Mouse (Mus musculus): Measurements from ENCODE around the gene Ppp1r1a. TPM values are rescaled to one million over a fixed set of nuclear protein-coding genes. Genes with fewer than 3 reads are reported as not detected.

Gene Ppp1r1a
- total and polyA plus RNA-seq, 2 experiments from 2014 or later = 8.4 to 36.3 TPM

GRCm38 (mm10) chr15:103496204-103497140 is 41.3 kb downstream of the Ppp1r1a start:
- Histone ChIP-seq H3K4me2 (ENCODE audit: low read depth, low read length) (no peak overlapping the region), H3K27ac (ENCODE audit: low read depth) (no peak overlapping the region), H3K27me3 (ENCODE audit: control insufficient read depth, insufficient read depth, low read length) (no peaks in the 10 kb centered on the region), H3K4me1 (ENCODE audit: control insufficient read depth, insufficient read depth) (no peaks in the 10 kb centered on the region), H3K4me3 (ENCODE audit: low read depth, low read length) (no peak overlapping the region), H3K9ac (replicated peaks; ENCODE audit: low read depth, low read length) (no peak overlapping the region), H3K36me3 (replicated peaks; ENCODE audit: control insufficient read depth, insufficient read depth, low read length) (no peaks in the 10 kb centered on the region), H3K9me3 (replicated peaks; ENCODE audit: control insufficient read depth, low read length) (no peaks in the 10 kb centered on the region)
- DNase-seq (ENCODE audit: low spot score) (no peak), ATAC-seq (ENCODE audit: insufficient read depth, low read depth) (no peak)
- 74% methylated on average over 10 of the region's 10 CpGs for WGBS
- TF ChIP-seq EP300 (IDR thresholded peaks at IDR 0.05; ENCODE audit: low read depth) (no peak), CTCF (IDR thresholded peaks at IDR 0.05; ENCODE audit: low read depth) (no peak)

- no peak for TF ChIP-seq EP300 (IDR thresholded peaks at IDR 0.05; ENCODE audit: low read depth)
- no peak for TF ChIP-seq CTCF (IDR thresholded peaks at IDR 0.05; ENCODE audit: low read depth)
- Histone ChIP-seq H3K9me3 (replicated peaks; ENCODE audit: control insufficient read depth, low read length) (no peaks in the 10 kb centered on the region), H3K27ac (ENCODE audit: low read depth) (no peak overlapping the region), H3K27me3 (ENCODE audit: control insufficient read depth, insufficient read depth, low read length) (no peaks in the 10 kb centered on the region), H3K9ac (replicated peaks; ENCODE audit: low read depth, low read length) (no peak overlapping the region), H3K4me2 (ENCODE audit: low read depth, low read length) (no peak overlapping the region), H3K4me1 (ENCODE audit: control insufficient read depth, insufficient read depth) (no peaks in the 10 kb centered on the region), H3K4me3 (ENCODE audit: low read depth, low read length) (no peak overlapping the region), H3K36me3 (replicated peaks; ENCODE audit: control insufficient read depth, insufficient read depth, low read length) (no peaks in the 10 kb centered on the region)
- 27% methylated on average over 4 of the region's 4 CpGs for WGBS
- no peak for ATAC-seq (ENCODE audit: insufficient read depth, low read depth)
- no peak for DNase-seq (ENCODE audit: low spot score)
These were observed 49.5 kb downstream of the Ppp1r1a start for GRCm38 (mm10) chr15:103488336-103488735.

- ATAC-seq (ENCODE audit: insufficient read depth, low read depth) (no peak), DNase-seq (ENCODE audit: low spot score) (no peak)
- H3K27me3 ChIP-seq (ENCODE audit: control insufficient read depth, insufficient read depth, low read length) = no peaks in the 10 kb centered on the region
- no peaks in the 10 kb centered on the region for H3K36me3 ChIP-seq (replicated peaks; ENCODE audit: control insufficient read depth, insufficient read depth, low read length)
- no peak for TF ChIP-seq EP300 (IDR thresholded peaks at IDR 0.05; ENCODE audit: low read depth)
- TF ChIP-seq CTCF (IDR thresholded peaks at IDR 0.05; ENCODE audit: low read depth) = no peak
- no peak overlapping the region for H3K4me2 ChIP-seq (ENCODE audit: low read depth, low read length)
- no peaks in the 10 kb centered on the region for H3K9me3 ChIP-seq (replicated peaks; ENCODE audit: control insufficient read depth, low read length)
- H3K27ac ChIP-seq (ENCODE audit: low read depth) = no peak overlapping the region
- H3K4me1 ChIP-seq (ENCODE audit: control insufficient read depth, insufficient read depth) = no peaks in the 10 kb centered on the region
- WGBS = 76% methylated on average over 1 of the region's 1 CpGs
- H3K4me3 ChIP-seq (ENCODE audit: low read depth, low read length) = no peak overlapping the region
- H3K9ac ChIP-seq (replicated peaks; ENCODE audit: low read depth, low read length) = no peak overlapping the region
These were observed 51.1 kb downstream of the Ppp1r1a start for GRCm38 (mm10) chr15:103486658-103487057.

DNA sequence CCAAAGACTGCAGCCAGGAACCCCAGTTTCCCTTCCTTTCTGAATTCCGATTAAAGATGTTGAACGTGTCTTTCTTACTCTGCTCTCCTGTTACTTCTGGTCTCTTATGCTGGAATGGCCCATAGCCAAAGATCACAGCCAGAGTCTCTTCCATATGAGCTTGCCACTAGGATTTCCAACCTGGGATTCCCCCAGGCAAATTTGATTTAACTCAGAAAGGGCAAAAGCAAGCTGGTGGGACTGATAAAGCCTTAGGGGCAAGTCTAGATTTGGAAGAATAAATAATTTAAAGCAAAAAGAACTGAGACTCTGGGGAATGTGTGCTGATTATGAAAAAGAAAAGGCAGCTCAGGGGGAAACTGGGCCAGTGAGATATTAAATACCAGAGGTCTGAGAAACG is 52.7 kb downstream of the Ppp1r1a start:
- H3K27ac ChIP-seq (ENCODE audit: low read depth) = no peak overlapping the region
- no peaks in the 10 kb centered on the region for H3K36me3 ChIP-seq (replicated peaks; ENCODE audit: control insufficient read depth, insufficient read depth, low read length)
- ATAC-seq (ENCODE audit: insufficient read depth, low read depth) = no peak
- no peak overlapping the region for H3K4me3 ChIP-seq (ENCODE audit: low read depth, low read length)
- H3K9me3 ChIP-seq (replicated peaks; ENCODE audit: control insufficient read depth, low read length) = no peaks in the 10 kb centered on the region
- TF ChIP-seq EP300 (IDR thresholded peaks at IDR 0.05; ENCODE audit: low read depth) (no peak), CTCF (IDR thresholded peaks at IDR 0.05; ENCODE audit: low read depth) (no peak)
- no peaks in the 10 kb centered on the region for H3K4me1 ChIP-seq (ENCODE audit: control insufficient read depth, insufficient read depth)
- no peak for DNase-seq (ENCODE audit: low spot score)
- no peaks in the 10 kb centered on the region for H3K27me3 ChIP-seq (ENCODE audit: control insufficient read depth, insufficient read depth, low read length)
- H3K4me2 ChIP-seq (ENCODE audit: low read depth, low read length) = no peak overlapping the region
- no peak overlapping the region for H3K9ac ChIP-seq (replicated peaks; ENCODE audit: low read depth, low read length)
- 52% methylated on average over 3 of the region's 3 CpGs for WGBS

DNA sequence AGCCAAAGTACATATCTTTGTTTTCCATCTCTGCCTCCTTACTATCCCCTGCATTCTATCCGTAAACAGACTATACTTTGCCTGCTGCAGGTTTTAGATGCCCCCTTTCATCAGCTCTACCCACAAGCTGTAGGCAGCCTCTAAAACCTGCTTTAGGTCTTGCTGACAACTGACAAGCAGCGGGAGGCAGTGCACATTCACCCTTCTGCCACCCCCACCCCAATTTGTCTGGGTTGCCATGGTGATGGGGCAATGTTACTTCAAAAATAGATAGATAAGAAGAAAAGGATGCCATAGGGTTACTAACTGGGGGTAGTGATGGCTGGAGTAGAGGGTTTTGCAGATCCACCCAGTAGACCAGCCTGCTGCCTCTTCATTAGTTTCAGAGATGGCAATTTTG is 53.3 kb downstream of the Ppp1r1a start:
- Histone ChIP-seq H3K4me2 (ENCODE audit: low read depth, low read length) (no peak overlapping the region), H3K27ac (ENCODE audit: low read depth) (no peak overlapping the region), H3K4me3 (ENCODE audit: low read depth, low read length) (no peak overlapping the region), H3K9ac (replicated peaks; ENCODE audit: low read depth, low read length) (no peak overlapping the region), H3K4me1 (ENCODE audit: control insufficient read depth, insufficient read depth) (no peaks in the 10 kb centered on the region), H3K9me3 (replicated peaks; ENCODE audit: control insufficient read depth, low read length) (no peaks in the 10 kb centered on the region), H3K27me3 (ENCODE audit: control insufficient read depth, insufficient read depth, low read length) (no peaks in the 10 kb centered on the region), H3K36me3 (replicated peaks; ENCODE audit: control insufficient read depth, insufficient read depth, low read length) (no peaks in the 10 kb centered on the region)
- TF ChIP-seq EP300 (IDR thresholded peaks at IDR 0.05; ENCODE audit: low read depth) (no peak), CTCF (IDR thresholded peaks at IDR 0.05; ENCODE audit: low read depth) (no peak)
- WGBS = 57% methylated on average over 2 of the region's 2 CpGs
- DNase-seq (ENCODE audit: low spot score) = no peak
- ATAC-seq (ENCODE audit: insufficient read depth, low read depth) = no peak

Measured in heart, postnatal 0 days (tissue).